Mouse (Mus musculus): ENCODE measurements at regions not wholly inside any gene's neighbourhood (a gene's known extent, or its start where the extent isn't known, plus 50 kb on each side); places are given as distances from the start of the nearest gene placed in this dataset.

GRCm38 (mm10) chr11:63707093-63707492, 215.0 kb downstream of the Hs3st3b1 start:
- TF ChIP-seq CTCF (IDR thresholded peaks at IDR 0.05; ENCODE audit: extremely low read depth, insufficient read length, insufficient replicate concordance, low read depth, low read length) (no peak), POLR2A (IDR thresholded peaks at IDR 0.05; ENCODE audit: low read depth, low read length) (no peak)

Data from small intestine, adult 2 months (tissue).